Mouse (Mus musculus) limb, embryonic 12.5 days (tissue): ENCODE measurements around the gene Uchl1. TPM values are rescaled to one million over a fixed set of nuclear protein-coding genes. Genes with fewer than 3 reads are reported as not detected.

Experiments used
- ATAC-seq: fragments of 200-750 bp; cut with Nextera tagmentation; 2 replicates; pipeline ENCODE4 v1.8.0; 2017; ENCODE audit warnings: low read depth, moderate TSS enrichment; ENCODE audit not compliant: insufficient number of reproducible peaks, insufficient read depth, low FRiP score, low TSS enrichment
- H3K27ac ChIP-seq: fragments of 300-500 bp; sonication (generic); 2 replicates; pipeline ENCODE4 v1.5.1; 2016; ENCODE audit warnings: mild to moderate bottlenecking, moderate library complexity
- H3K27me3 ChIP-seq: fragments of 300-500 bp; sonication (generic); 2 replicates; pipeline ENCODE4 v1.6.1; 2016; ENCODE audit warnings: mild to moderate bottlenecking, moderate library complexity
- H3K36me3 ChIP-seq: fragments of 300-500 bp; sonication (generic); 2 replicates; pipeline ENCODE4 v1.6.1; 2016; ENCODE audit warnings: mild to moderate bottlenecking, moderate library complexity
- H3K4me1 ChIP-seq: fragments of 300-500 bp; sonication (generic); replicated peaks from 2 replicates; pipeline ENCODE4 v1.6.1; 2016
- H3K4me2 ChIP-seq: fragments of 300-500 bp; sonication (generic); 2 replicates; pipeline ENCODE4 v1.6.1; 2016; ENCODE audit warnings: mild to moderate bottlenecking, moderate library complexity
- H3K4me3 ChIP-seq: fragments of 300-500 bp; sonication (generic); replicated peaks from 2 replicates; pipeline ENCODE4 v1.5.1; 2016; ENCODE audit warnings: mild to moderate bottlenecking
- H3K9ac ChIP-seq: fragments of 300-500 bp; sonication (generic); replicated peaks from 2 replicates; pipeline ENCODE4 v1.6.1; 2016; ENCODE audit warnings: mild to moderate bottlenecking, moderate library complexity
- H3K9me3 ChIP-seq: fragments of 300-500 bp; sonication (generic); 2 replicates; pipeline ENCODE4 v1.6.1; 2016; ENCODE audit warnings: mild to moderate bottlenecking, moderate library complexity
- WGBS: fragments of 180-500 bp; shearing (Covaris S2); methylation state at CpG from one replicate; pipeline ENCODE4 v1.1.7; 2016; 5-methylcytosine and 5-hydroxymethylcytosine counted together
- polyA plus RNA-seq: library from polyadenylated mRNA; unstranded; fragments of >200 nt; fragmentation: Nextera tagmentation; extraction: Ambion mirVana; gene quantifications from 2 replicates; pipeline ENCODE4 v1.2.1, GENCODE M21; 2016

The Uchl1 gene
- polyA plus RNA-seq, result 57.6 and 65.6 TPM in 2 replicates

DNA sequence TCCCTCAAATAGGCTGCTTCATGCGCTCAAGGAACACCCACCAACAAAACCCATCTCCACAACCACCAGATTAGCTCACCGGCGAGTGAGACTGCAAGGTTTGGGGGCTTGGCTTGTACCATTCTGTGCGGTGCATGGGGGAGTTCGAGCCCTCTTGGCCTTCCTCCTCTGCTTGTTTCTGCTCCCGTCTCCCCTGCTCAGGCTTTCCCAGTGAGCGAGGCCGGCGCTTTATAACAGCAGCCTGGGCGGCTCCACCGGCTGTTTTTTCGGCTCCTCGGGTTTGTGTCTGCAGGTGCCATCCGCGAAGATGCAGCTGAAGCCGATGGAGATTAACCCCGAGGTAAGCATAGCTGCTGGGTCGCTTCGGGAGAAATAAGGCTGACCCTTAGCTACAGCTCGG lies at the start of gene Uchl1:
Gene Uchl1, plus strand, starts transcription at position 109 of the 400 bp plus-strand sequence.
- no peak within 1 kb of the TSS for H3K27ac ChIP-seq
- H3K36me3 ChIP-seq, result no peaks in the 10 kb centered on the region
- peak within 1 kb of the TSS; percentile 60 for H3K9ac ChIP-seq
- peak within 1 kb of the TSS; percentile 59 for H3K4me3 ChIP-seq
- H3K27me3 ChIP-seq, result peaks cover 35% of the 10 kb centered on the region
- under 1% methylated on average over 20 of the region's 20 CpGs for WGBS
- no peaks in the 10 kb centered on the region for H3K9me3 ChIP-seq
- peak within 1 kb of the TSS; percentile 100 for H3K4me2 ChIP-seq
- peak; percentile 84 for ATAC-seq
- H3K4me1 ChIP-seq, result peaks cover 14% of the 10 kb centered on the region

DNA sequence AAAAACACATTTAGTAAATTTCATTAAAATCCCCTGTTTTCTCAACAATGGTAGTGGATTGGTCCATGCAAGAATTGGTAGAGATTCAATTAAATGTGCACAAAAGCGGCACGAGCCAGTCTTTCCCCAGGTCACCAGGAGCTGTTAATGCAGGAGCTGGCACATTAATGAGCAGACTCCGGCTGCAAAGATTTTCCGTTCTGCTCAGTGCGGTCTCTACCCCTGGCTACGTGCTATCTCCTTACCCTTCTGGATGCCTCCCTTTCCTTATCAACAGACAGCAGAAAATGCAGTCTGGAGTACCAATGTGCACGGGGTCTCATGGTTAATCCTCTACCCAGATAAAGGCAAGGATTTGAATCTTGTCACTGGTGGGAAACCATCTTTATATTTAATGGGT lies 48.1 kb upstream of the Uchl1 start:
- H3K9ac ChIP-seq, result no peak overlapping the region
- H3K27me3 ChIP-seq, result no peaks in the 10 kb centered on the region
- ATAC-seq, result no peak
- H3K27ac ChIP-seq, result no peak overlapping the region
- WGBS, result 70% methylated on average over 7 of the region's 7 CpGs
- H3K4me2 ChIP-seq, result no peak overlapping the region
- H3K9me3 ChIP-seq, result no peaks in the 10 kb centered on the region
- 0 out of 2 replicates have a peak, but pooled peaks cover 4% of the 10 kb centered on the region for H3K4me1 ChIP-seq
- H3K36me3 ChIP-seq, result no peaks in the 10 kb centered on the region
- H3K4me3 ChIP-seq, result no peak overlapping the region

DNA sequence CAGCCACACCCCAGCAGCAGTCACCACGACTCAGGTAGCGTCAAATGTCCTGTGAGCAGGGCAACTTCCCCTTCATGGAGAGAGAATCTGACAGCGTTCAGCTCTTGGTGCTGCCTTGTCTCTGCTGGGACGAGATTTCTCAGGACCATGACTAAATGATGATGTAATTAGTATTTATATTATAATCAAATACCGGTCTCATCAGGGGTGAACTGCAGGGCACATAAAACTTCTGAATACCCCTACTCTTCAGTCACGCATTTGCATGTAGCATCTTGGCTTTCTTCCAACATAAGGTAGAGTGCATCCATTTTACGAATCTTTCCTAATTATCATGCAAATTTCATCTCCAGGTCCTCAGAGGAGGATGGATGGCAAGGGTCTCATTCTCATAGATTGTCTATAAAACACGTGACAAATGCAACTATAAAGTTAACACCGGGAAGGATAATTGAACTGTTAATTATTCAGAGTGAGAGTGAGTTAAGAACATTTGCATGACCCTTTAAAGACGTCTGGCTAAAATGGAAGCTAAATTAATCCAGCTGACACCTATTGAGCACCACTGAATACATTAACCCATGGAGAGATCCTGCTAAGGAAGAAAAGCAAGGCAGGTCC lies 40.3 kb upstream of the Uchl1 start:
- 71% methylated on average over 10 of the region's 10 CpGs for WGBS
- H3K27ac ChIP-seq, result no peak overlapping the region
- ATAC-seq, result no peak

DNA sequence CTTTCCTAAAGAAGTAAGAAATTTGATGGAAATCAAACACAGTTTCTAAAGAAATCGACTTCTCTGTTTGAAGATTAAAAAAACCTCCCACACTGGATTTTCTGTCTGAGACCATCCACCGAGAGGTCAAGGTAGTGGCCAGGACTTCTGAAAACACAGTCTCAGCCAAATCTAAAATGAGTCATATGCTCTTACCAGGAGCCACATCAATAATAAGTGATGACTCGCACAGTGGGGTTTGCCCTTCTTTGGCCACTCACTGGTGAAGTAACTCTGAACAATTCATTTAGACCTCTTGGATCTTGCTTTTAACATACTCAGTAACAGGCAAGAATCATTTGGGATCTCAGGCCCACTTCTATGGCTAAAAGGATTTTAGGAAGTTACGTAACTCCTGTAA lies 33.7 kb upstream of the Uchl1 start:
- Histone ChIP-seq H3K27ac (no peak overlapping the region), H3K9ac (no peak overlapping the region), H3K27me3 (no peaks in the 10 kb centered on the region), H3K4me1 (no peaks in the 10 kb centered on the region), H3K9me3 (no peaks in the 10 kb centered on the region), H3K36me3 (no peaks in the 10 kb centered on the region), H3K4me3 (no peak overlapping the region), H3K4me2 (no peak overlapping the region)
- 89% methylated on average over 4 of the region's 4 CpGs for WGBS
- ATAC-seq, result no peak

More for the DNA sequence above, 40.3 kb upstream of the Uchl1 start:
- Histone ChIP-seq H3K4me3 (no peak overlapping the region), H3K4me1 (0 out of 2 replicates have a peak, but pooled peaks cover 4% of the 10 kb centered on the region), H3K27me3 (no peaks in the 10 kb centered on the region), H3K9me3 (no peaks in the 10 kb centered on the region), H3K9ac (no peak overlapping the region), H3K36me3 (no peaks in the 10 kb centered on the region), H3K4me2 (no peak overlapping the region)

DNA sequence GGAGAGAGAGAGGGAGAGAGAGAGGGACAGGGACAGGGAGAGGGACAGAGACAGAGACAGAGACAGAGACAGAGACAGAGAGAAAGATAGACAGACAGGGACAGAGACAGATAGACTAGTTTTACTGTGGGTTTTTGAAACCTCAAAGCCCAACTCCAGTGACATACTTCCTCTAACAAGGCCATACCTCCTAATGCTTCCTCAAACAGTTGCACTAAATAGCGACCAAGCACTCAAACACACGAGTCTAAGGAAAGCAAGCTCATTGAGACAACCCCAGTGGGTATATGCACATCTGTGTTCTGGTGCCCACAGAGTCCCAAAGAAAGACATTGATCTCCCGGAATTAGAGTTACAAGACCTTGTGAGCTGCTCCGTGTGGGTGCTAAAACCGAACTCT lies 32.6 kb upstream of the Uchl1 start:
- Histone ChIP-seq H3K4me3 (no peak overlapping the region), H3K4me2 (no peak overlapping the region), H3K9ac (no peak overlapping the region), H3K9me3 (no peaks in the 10 kb centered on the region), H3K27ac (no peak overlapping the region), H3K27me3 (no peaks in the 10 kb centered on the region), H3K4me1 (no peaks in the 10 kb centered on the region), H3K36me3 (no peaks in the 10 kb centered on the region)
- no peak for ATAC-seq
- 83% methylated on average over 5 of the region's 5 CpGs for WGBS

DNA sequence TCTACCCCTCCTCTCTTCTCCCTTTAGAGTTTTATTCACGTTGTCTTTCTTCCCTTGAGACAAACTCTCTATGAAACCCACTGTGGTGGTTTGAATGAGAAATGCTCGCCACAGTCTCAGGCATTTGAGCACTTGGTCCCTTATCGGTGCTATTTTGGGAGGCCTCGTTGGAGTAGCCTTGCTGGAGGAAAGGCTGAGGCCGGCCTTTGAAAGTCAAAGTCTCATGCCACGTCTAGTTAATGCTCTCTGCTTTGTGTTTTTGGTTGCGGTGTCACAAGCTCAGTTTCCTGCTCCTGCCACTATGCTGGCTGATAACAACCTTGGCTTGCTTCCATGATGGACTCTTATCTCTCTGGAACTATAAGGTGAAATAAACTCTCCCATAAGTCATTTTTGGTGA lies 28.4 kb upstream of the Uchl1 start:
- no peak for ATAC-seq
- WGBS, result 72% methylated on average over 7 of the region's 7 CpGs
- H3K4me1 ChIP-seq, result peaks cover 7% of the 10 kb centered on the region; the same call in 1 of the 2 replicates
- no peaks in the 10 kb centered on the region for H3K27me3 ChIP-seq
- no peak overlapping the region for H3K9ac ChIP-seq
- H3K4me3 ChIP-seq, result no peak overlapping the region
- no peak overlapping the region for H3K4me2 ChIP-seq
- no peak overlapping the region for H3K27ac ChIP-seq
- H3K36me3 ChIP-seq, result no peaks in the 10 kb centered on the region
- no peaks in the 10 kb centered on the region for H3K9me3 ChIP-seq

DNA sequence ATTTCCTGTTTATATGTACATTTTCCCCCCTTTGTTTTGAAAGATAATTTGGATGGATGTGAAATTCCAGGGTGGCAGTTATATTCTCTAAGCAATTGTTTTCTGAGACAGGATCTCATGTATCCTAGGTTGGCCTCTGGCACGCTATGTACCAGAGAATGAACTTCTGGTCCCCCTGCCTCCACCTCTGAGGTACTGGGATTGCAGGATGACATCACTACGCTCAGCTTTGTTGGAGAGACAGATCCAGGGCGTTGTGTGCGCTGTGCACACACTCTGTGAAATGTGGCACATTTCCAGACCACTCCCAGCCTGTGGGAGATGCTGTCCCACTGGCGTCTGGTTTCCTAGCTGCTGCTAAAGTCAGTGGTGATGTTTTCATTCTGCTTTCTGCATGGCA lies 21.7 kb upstream of the Uchl1 start:
- Histone ChIP-seq H3K4me1 (peaks cover 10% of the 10 kb centered on the region; the same call in 1 of the 2 replicates), H3K27me3 (no peaks in the 10 kb centered on the region), H3K4me3 (no peak overlapping the region), H3K9ac (no peak overlapping the region), H3K36me3 (no peaks in the 10 kb centered on the region), H3K4me2 (no peak overlapping the region), H3K9me3 (peaks cover 4% of the 10 kb centered on the region; the same call in 1 of the 2 replicates), H3K27ac (peak overlapping the region; percentile 74)
- 55% methylated on average over 5 of the region's 5 CpGs for WGBS
- ATAC-seq, result 0 out of 2 replicates have a peak, but pooled peaks have one; percentile 75

DNA sequence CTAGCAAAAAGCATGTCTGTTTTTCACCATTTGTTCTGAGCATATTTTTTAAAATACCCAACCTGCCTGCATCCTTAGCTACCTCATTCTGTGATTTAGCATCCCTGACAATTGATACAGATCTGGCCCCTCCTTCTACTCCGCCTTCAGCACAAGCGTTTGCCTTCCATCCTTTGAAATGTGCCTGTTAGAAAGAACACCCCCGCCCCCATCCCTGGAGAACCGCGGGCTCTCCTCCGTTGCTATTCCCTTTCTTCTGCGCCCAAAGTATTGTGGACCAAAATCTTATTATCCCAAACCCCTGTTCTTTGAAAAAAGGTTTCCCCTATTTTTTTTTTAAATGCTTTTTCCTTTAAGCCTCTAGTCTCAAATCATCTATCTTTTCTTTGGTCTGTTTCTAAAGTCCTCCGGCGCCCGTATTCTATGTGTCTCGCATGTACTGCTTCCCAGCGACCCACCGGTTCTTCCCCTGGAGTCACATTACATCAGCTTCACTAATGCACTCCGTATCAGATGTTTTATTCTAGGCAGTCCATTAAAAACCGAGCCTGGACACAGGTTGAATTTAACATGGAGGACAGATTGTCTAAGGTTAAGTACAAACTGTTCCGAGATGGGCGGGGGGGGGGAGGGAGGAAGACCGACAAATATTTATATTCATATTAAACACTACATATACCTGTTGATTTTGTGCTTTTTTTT lies 551 bp upstream of the Uchl1 start:
- ATAC-seq, result peak; percentile 60; the same call in 1 of the 2 replicates
- WGBS, result under 1% methylated on average over 18 of the region's 18 CpGs

DNA sequence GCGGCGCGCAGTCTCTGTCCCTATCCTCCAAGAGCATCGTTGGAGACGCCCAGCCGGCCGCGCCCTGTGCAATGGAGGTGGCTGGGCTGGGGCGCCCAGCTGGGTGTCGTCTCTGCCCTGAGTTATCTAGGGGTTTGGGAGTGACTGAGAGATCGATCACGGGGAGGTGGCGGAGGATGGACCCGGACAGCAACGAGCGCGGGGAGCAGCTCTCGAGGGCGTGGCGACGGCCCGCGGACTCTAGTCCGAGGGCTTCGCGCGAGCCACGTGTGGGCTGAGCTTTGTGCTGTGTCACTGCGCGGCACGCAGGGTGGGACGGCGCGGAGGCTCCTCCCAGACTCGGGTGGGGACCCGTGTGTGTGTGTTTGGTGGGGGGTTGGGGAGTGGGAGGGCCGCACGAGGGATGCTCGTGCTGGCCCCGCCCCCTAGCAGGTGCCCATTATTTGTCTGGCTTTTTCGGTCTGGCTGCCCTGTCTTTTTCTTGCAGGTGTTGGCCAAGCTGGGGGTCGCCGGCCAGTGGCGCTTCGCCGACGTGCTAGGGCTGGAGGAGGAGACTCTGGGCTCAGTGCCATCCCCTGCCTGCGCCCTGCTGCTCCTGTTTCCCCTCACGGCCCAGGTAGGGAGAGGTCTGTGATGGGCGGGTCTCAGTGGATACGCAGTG lies 696 bp downstream of the Uchl1 start:
- no peaks in the 10 kb centered on the region for H3K9me3 ChIP-seq
- WGBS, result 1% methylated on average over 51 of the region's 51 CpGs
- peak overlapping the region; percentile 60 for H3K9ac ChIP-seq

More for the DNA sequence above, 551 bp upstream of the Uchl1 start:
- H3K4me1 ChIP-seq, result peaks cover 14% of the 10 kb centered on the region
- H3K27ac ChIP-seq, result no peak overlapping the region
- no peaks in the 10 kb centered on the region for H3K9me3 ChIP-seq
- peak overlapping the region; percentile 100 for H3K4me2 ChIP-seq
- H3K4me3 ChIP-seq, result peak overlapping the region; percentile 59
- no peak overlapping the region for H3K9ac ChIP-seq
- H3K27me3 ChIP-seq, result peaks cover 35% of the 10 kb centered on the region
- no peaks in the 10 kb centered on the region for H3K36me3 ChIP-seq

DNA sequence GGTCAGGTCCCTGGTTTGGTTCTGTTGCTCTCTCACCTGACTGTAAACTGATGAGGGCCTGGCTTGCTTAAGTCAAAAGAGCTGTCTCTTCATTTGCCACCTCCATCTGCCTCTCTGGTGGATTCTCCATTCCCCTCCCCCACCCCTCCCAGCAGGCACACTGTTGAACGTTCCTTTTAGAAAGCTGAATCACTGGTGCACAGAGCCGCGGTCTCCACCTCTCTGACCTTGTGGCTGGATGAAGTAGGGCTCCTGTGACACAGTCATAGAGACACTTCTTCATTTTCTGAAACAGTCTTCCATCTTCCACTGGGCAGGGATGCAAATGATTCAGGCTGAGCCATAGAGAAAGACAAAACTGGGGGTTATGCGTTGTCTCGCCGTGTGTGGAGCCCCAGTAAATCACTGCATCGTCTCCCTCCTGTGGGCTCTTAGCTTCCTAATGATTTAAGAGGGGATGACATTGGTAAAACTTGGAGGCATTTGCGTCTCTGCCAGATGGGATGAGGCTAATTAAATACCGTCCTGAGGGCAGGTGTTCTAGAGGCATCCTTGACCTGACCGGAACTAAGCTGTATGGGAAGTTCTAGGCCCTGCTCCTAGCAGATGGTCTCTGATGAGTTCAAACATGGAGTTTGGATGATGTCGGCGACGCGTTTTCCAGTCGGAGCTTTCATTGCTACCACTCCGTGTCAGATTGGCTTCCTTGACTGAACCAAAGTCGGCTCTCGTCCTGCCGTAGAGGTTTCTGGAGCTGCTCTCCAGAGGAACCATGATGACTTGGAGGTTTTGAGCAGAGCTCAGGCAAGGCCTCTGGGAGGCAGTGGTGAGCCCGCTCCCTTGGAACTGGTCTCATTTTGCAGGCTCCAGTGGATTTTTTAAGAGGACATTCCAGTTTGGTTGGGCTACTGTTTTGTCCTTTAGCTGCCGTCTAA lies 1.8 kb downstream of the Uchl1 start:
- Histone ChIP-seq H3K4me1 (peaks cover 14% of the 10 kb centered on the region), H3K27ac (no peak overlapping the region), H3K9ac (no peak overlapping the region), H3K27me3 (peaks cover 35% of the 10 kb centered on the region), H3K4me3 (no peak overlapping the region), H3K36me3 (no peaks in the 10 kb centered on the region), H3K9me3 (no peaks in the 10 kb centered on the region), H3K4me2 (no peak overlapping the region)
- no peak for ATAC-seq
- 70% methylated on average over 21 of the region's 21 CpGs for WGBS

More for the DNA sequence above, 696 bp downstream of the Uchl1 start:
- Histone ChIP-seq H3K27ac (no peak overlapping the region), H3K4me1 (peaks cover 14% of the 10 kb centered on the region), H3K36me3 (no peaks in the 10 kb centered on the region), H3K4me2 (peak overlapping the region; percentile 100), H3K4me3 (peak overlapping the region; percentile 59), H3K27me3 (peaks cover 35% of the 10 kb centered on the region)
- peak; percentile 63 for ATAC-seq
